Mouse (Mus musculus) large intestine, adult 2 months (tissue): ENCODE measurements around the gene Pglyrp2. TPM values are rescaled to one million over a fixed set of nuclear protein-coding genes. Genes with fewer than 3 reads are reported as not detected.

Source experiments
- DNase-seq: peaks from one replicate; pipeline ENCODE4 v3.0.0-alpha.2; 2012; ENCODE audit warnings: low read depth, low spot score
- WGBS: fragments of 180-500 bp; shearing (Covaris S2); methylation state at CpG from one replicate; pipeline ENCODE4 v1.1.7; 2018; 5-methylcytosine and 5-hydroxymethylcytosine counted together
- polyA plus RNA-seq: library from polyadenylated mRNA; depleted of rRNA; stranded (reverse); fragments of >200 nt; gene quantifications from 2 replicates; pipeline ENCODE4 v1.2.3, GENCODE M21; 2012

The Pglyrp2 gene
- polyA plus RNA-seq, 1 experiment = 5.5 TPM

DNA sequence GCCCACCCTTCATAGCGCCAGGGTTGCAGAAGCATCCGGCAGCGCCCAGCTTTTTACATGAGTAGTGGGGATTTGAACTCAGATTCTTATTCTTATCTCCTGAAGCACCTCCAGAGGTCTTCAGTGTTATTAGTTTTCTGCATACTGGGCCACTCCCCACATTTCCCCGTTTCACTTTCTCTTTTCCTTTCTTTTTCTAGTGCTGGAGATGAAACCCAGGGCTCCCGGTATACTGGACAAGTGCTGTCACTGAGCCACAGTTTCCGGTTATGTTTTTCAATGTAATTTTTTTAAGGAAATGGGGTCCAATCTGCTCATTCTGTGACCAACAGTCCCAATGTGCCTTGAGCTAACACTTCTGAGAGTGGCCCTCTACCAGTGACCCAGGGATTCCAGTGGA is 12.1 kb downstream of the Pglyrp2 start:
- 66% methylated on average over 6 of the region's 6 CpGs for WGBS

GRCm38 (mm10) chr17:32403417-32403816 is 20.6 kb downstream of the Pglyrp2 start, which contains the start of gene Rasal3:
Gene Rasal3 (minus strand): TSS chr17:32403583.
- WGBS = 59% methylated on average over 8 of the region's 8 CpGs
- DNase-seq = no peak

More for the DNA sequence above, 12.1 kb downstream of the Pglyrp2 start:
- DNase-seq = no peak

- 71% methylated on average over 11 of the region's 11 CpGs for WGBS
- no peak for DNase-seq
These were observed 21.2 kb downstream of the Pglyrp2 start for GRCm38 (mm10) chr17:32402779-32403157.

- 68% methylated on average over 9 of the region's 9 CpGs for WGBS
- DNase-seq = no peak
These were observed 21.8 kb downstream of the Pglyrp2 start for GRCm38 (mm10) chr17:32402011-32402778.

- 12% methylated on average over 37 of the region's 37 CpGs for WGBS
- no peak for DNase-seq
These were observed 27.7 kb downstream of the Pglyrp2 start for GRCm38 (mm10) chr17:32396266-32396665.

GRCm38 (mm10) chr17:32393944-32394343 is 30.0 kb downstream of the Pglyrp2 start:
- DNase-seq = no peak
- WGBS = 79% methylated on average over 10 of the region's 10 CpGs

DNA sequence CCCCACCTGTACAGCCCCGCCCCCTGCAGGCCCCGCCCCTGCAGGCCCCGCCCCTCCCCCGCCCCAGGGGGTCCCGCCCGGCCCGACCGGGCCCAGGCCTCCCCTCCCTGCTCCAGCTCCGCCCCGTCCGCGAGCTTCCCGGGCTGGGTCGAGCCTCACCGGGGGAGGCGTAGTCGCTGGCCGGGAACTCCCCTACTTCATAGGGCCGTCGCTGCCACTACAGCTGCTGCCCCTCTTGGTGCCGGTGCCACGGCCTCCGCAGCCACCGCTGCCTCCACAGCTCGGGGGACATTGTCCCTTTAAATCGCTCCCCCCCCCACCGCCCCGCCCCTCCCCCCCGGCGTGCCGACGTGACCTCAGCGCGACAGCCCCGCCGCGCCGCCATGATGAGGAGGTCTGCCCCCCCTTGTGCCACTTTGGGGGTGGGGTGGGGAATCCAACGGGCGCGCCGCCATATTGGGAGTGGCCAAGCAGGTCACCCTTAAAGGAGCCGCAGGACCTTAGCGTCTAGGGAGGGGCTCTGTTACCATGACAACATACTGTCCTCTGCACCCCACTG is 34.8 kb downstream of the Pglyrp2 start, which contains the start of gene Wiz:
Gene Wiz, minus strand, starts transcription at position 339 of the 559 bp plus-strand sequence.
- 2% methylated on average over 38 of the region's 44 CpGs for WGBS
- DNase-seq = peak; percentile 53

- no peak for DNase-seq
- WGBS = 2% methylated on average over 39 of the region's 39 CpGs
These were observed 35.4 kb downstream of the Pglyrp2 start for GRCm38 (mm10) chr17:32388370-32389100.

DNA sequence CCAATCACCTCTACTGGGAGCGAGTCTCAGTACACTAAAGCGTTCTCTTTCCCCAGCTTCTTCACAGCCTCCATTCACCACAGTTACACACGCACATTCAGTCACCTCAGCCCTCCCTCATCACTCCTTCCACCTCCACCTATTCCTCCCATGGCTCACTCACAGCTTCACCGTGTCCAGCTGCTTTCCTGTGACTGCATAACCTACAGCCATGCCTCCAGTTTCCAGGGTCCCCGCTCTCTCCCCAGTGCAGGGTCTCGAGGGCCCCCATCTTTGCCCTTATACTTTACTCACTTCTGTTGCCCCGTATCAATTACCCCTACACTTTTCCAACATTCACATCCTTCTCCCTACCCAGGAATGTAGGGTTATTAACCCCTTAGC is 36.0 kb downstream of the Pglyrp2 start:
- WGBS = 49% methylated on average over 7 of the region's 7 CpGs

DNA sequence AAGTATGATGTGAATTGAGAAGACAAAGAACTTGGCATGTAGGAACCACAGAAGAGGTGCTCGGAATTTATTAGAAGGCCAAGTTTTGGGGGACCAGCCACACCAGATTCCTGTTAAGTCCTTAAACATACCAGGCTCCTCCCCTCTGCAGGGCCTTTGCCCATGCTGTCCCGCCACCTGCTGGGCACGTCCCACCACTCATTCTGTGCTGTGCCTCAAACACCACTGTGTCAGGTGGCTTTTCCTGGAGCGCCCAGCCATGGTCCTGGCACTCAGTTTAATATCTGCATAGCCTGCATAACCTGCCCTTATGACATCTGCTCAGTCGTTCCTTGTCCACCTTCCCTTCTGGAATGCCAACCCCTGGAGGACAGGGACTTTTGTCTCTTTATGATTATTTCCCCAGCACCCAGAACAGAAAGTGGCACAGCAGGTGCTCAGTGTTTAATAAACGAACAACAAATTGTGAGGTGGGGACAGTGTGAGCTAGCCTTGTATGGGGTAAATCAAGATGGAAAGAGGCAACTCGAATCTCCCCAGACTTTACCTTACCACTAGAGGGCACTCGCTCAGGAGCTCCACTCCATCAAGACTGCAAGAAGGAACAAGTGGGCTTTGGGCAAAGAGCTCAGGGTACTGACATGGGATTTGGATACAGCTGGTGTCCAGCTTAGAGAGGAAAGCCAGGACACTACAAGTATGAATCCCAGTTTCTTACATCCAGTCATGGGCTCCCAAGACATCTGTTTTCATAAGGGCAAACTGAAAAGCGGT is 37.1 kb downstream of the Pglyrp2 start:
- DNase-seq = no peak

More for the DNA sequence above, 36.0 kb downstream of the Pglyrp2 start:
- no peak for DNase-seq

GRCm38 (mm10) chr17:32383661-32384060 is 40.3 kb downstream of the Pglyrp2 start:
- DNase-seq = no peak
- WGBS = 90% methylated on average over 5 of the region's 5 CpGs

More for the DNA sequence above, 37.1 kb downstream of the Pglyrp2 start:
- 53% methylated on average over 9 of the region's 9 CpGs for WGBS

- no peak for DNase-seq
- 89% methylated on average over 7 of the region's 7 CpGs for WGBS
These were observed 41.4 kb downstream of the Pglyrp2 start for GRCm38 (mm10) chr17:32382576-32382975.

DNA sequence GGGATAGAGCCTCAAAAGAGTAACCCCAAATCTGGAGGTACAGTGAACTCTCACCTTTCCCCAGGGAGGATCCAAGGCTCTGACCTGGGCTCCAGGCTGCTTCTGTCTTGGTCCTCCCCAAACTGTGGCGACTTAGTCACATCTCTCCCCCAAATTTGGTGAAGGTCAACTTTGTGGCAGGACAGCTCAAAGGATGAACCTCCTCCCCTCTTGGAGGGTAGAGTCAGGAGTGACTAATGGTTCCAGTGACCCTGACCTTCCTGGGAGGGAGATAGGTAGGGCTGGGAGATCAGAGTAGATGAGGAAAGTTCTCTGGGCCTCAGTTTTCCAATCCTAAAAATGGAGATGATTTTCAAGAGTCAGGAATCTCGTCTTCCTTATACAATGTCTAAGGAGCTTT is 45.2 kb downstream of the Pglyrp2 start:
- WGBS = 84% methylated on average over 2 of the region's 2 CpGs
- DNase-seq = no peak

- DNase-seq = no peak
- 74% methylated on average over 9 of the region's 9 CpGs for WGBS
These were observed 46.8 kb downstream of the Pglyrp2 start for GRCm38 (mm10) chr17:32377137-32377536.

DNA sequence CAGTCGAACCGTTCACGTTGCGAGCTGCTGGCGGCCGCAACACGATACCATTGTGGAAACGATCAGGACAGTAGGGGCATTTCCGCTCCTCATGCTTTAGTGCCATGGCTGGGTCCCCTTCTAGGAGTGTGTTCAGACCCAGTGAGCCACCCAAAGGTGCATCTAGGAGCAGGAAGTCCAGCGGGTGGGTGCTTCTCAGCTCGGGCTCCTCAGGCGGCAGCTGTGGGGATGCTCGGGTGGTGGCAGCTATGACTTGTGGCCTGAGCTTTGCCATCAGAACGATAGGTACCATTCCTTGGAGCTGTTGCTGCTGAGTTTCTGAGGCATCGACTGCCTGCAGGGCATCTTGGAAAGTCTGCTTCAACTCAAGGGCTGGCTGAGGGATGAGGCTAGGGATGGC is 47.5 kb downstream of the Pglyrp2 start:
- no peak for DNase-seq
- WGBS = 84% methylated on average over 15 of the region's 15 CpGs

DNA sequence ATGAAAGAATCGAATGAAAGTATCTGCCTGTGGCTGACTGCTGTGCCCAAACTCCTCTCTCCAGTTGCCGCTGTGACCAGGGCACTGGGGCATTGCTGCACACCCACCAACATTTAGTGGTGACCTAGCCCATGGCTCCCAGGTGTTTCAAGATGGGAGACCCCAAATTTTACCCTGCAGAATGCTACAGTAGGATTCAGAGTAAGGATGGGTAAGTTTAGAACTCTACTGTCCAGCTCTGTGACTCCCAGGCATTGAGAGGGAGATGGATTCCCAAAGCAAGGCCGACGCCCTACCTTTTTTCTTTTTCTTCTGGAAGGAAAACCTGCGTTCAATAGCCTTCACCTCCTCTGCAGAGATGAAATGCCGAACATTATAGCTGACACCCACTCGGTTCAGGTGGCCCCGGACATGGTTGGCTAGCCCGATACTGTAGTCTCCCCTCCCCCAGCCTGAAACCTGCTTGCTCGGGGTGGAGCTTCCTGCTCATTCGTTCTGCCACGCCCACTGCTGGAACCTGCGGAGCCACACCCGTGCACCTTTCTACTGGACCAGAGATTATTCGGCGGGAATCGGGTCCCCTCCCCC is 54.9 kb downstream of the Pglyrp2 start:
- no peak for DNase-seq
- 17% methylated on average over 14 of the region's 17 CpGs for WGBS

DNA sequence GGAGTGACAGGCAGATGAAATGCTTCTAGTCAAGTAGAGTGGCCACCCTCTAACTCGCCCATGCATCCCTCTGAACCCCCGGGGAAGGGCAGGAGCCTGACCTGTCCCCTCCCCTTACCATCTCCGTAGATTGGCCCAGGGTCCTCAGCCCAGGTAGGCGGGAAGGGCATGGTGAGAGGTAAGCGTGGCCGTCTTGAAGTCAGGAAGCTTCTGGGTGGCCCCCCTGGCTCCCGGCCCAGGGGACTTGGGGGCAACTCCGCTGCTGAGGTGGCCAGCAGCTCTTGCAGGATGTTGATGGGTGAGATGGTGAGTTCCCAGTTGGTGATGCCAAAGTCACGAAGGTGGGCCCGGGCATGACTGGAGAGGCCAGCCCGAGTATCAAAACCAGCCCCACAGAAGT is 56.3 kb downstream of the Pglyrp2 start:
- no peak for DNase-seq
- WGBS = 93% methylated on average over 11 of the region's 11 CpGs

GRCm38 (mm10) chr17:32365296-32365695 is 58.7 kb downstream of the Pglyrp2 start:
- WGBS = 18% methylated on average over 1 of the region's 1 CpGs
- DNase-seq = no peak

DNA sequence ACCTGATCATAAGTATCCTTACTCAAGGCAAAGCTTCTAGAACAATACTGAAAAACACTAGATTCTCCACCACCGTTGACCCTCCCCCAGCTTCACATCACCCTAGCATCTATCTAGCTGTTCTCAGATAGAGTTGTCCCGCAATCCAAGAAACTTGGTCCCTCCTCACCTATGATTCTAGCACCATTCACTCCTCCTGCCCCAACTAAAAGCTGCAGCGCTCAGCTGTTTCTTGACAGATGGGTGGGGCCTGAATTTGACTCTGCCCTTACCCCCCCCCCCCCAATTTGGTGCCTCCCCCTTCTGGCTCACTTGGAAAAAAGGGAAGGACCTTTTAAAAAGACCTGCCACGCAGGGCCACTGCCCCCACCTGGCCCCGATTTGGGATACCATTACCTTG is 59.1 kb downstream of the Pglyrp2 start:
- DNase-seq = no peak
- WGBS = 37% methylated on average over 5 of the region's 5 CpGs
